Mouse (Mus musculus) adrenal gland, adult 18-20 months (tissue): ENCODE data around the gene Pcnx4. TPM values are rescaled to one million over a fixed set of nuclear protein-coding genes. Genes with fewer than 3 reads are reported as not detected.
"Not testable (repeated sequence)": the region's sequence is repeated elsewhere in the genome, so short reads cannot be mapped to it uniquely, and the experiment has no call there.

Experiments
- DNase-seq, 2 experiments: peaks; one replicate each; pipeline ENCODE4 v3.0.0; 2021 to 2022; ENCODE audit warnings: low spot score in 2 of 2
- total RNA-seq, 2 experiments: library from RNA; stranded (reverse); gene quantifications; 1 replicate in 1 of 2; 2 replicates in 1 of 2; pipeline ENCODE4 v1.2.3; 2021

Gene Pcnx4
- total RNA-seq, 2 experiments from 2014 or later: 6.1 to 6.5 TPM

GRCm38 (mm10) chr12:72594001-72594400 is 57.8 kb downstream of the Pcnx4 start:
- no peak for DNase-seq

- DNase-seq: not testable (repeated sequence)
Measured at GRCm38 (mm10) chr12:72598731-72599130, 62.5 kb downstream of the Pcnx4 start.

- no peak for DNase-seq
Measured at GRCm38 (mm10) chr12:72612053-72612452, 75.9 kb downstream of the Pcnx4 start.

DNA sequence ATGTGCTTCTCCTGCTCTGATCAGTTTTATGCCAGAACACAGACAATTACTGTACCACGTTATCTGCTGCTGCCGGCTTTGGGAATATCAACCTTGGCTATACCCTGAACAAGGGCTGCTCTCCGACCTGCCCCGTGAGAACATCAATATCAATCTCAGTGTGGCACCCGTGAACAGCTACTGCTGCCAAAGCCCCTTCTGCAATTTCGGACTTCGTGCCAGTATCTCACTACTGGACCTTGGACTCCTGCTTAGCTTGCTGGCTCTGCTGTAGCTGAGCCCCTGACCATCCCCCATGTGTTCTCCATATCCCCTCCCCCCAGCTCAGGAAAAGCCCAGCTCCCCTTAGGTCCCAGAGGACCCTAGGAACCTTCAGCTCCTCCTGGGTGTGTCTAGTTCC is 84.7 kb downstream of the Pcnx4 start:
- DNase-seq: no peak

DNA sequence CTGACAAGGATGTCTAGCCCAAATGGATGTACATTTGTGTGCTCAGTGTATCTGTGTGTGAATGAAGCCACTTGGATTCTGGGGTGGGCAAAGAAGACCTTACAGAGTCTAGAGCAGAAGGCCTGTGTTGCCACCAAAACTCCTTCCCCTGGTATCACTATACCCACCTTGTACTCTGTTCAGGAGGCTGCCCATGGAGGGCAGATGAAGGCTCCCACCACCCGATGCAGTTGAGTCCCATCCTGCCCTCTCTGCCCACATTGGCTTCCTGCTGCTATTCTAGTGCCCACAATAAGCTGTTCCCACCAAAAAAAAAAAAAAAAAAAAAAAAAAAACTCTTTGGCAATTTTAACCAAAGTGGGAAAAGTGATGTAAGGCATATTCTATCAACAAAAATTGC is 85.3 kb downstream of the Pcnx4 start:
- no peak for DNase-seq

- no peak for DNase-seq
Measured at GRCm38 (mm10) chr12:72622853-72623496, 86.8 kb downstream of the Pcnx4 start.

DNA sequence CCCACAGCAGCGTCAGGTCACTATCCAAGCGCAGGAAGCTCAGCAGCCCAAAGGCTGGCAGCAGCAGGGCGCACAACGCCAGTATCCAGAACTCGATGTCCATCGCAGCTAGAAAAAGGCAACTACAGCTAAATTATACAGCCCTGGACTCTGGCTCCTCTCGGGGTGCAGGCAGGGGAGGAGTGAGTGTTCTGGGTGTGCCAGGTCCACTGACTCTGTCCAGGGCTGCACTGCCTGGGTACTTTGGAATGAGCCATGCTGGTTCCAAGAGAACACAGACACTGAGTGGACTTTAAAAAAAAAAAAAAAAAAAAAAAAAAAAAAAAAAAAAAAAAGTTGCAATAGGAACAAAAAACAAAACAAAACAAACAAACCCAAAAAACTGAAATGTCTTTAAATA is 92.6 kb downstream of the Pcnx4 start:
- no peak for DNase-seq

Other genes with a start within 250 kb of the Pcnx4 start
- 10 to 100 TPM; 23.1 to 29.8 TPM for gene Rtn1, start 127.3 kb upstream of the Pcnx4 start, total RNA-seq
- gene Lrrc9, start 94.5 kb upstream of the Pcnx4 start, total RNA-seq: 1 to 10 TPM; 1.4 to 4.1 TPM
- not detected for gene Gm4756, start 113.3 kb downstream of the Pcnx4 start, total RNA-seq
- 100 to 1,000 TPM; 234 to 259 TPM for gene Dhrs7, start 128.5 kb downstream of the Pcnx4 start, total RNA-seq
- 100 to 1,000 TPM; 235 to 281 TPM for gene Ppm1a, start 221.1 kb downstream of the Pcnx4 start, total RNA-seq